Mouse (Mus musculus) midbrain, embryonic 15.5 days (tissue): ENCODE measurements around the gene Zfp503. TPM values are rescaled to one million over a fixed set of nuclear protein-coding genes. Genes with fewer than 3 reads are reported as not detected.
A peak's percentile ranks its signal among the peaks of the same experiment; 100 is the strongest.

Experiments used
- ATAC-seq: fragments of 200-750 bp; cut with Nextera tagmentation; replicated peaks from 2 replicates; pipeline ENCODE4 v1.8.0; 2017; ENCODE audit warnings: moderate TSS enrichment
- H3K27ac ChIP-seq: fragments of 300-500 bp; sonication (generic); 2 replicates; pipeline ENCODE4 v1.5.1; 2015; ENCODE audit warnings: mild to moderate bottlenecking, inconsistent platforms
- H3K27me3 ChIP-seq: fragments of 300-500 bp; sonication (generic); replicated peaks from 2 replicates; pipeline ENCODE4 v1.6.1; 2015; ENCODE audit warnings: inconsistent platforms
- H3K36me3 ChIP-seq: fragments of 300-500 bp; sonication (generic); replicated peaks from 2 replicates; pipeline ENCODE4 v1.6.1; 2015; ENCODE audit warnings: inconsistent platforms
- H3K4me1 ChIP-seq: fragments of 300-500 bp; sonication (generic); 2 replicates; pipeline ENCODE4 v1.6.1; 2015; ENCODE audit warnings: inconsistent platforms
- H3K4me2 ChIP-seq: fragments of 300-500 bp; sonication (generic); 2 replicates; pipeline ENCODE4 v1.6.1; 2015; ENCODE audit warnings: inconsistent platforms, mild to moderate bottlenecking, moderate library complexity
- H3K4me3 ChIP-seq: fragments of 300-500 bp; sonication (generic); 2 replicates; pipeline ENCODE4 v1.5.1; 2015; ENCODE audit warnings: mild to moderate bottlenecking, inconsistent platforms
- H3K9ac ChIP-seq: fragments of 300-500 bp; sonication (generic); 2 replicates; pipeline ENCODE4 v1.6.1; 2015; ENCODE audit warnings: mild to moderate bottlenecking, inconsistent platforms
- H3K9me3 ChIP-seq: fragments of 300-500 bp; sonication (generic); 2 replicates; pipeline ENCODE4 v1.6.1; 2016; ENCODE audit warnings: inconsistent platforms
- WGBS: fragments of 180-500 bp; shearing (Covaris S2); methylation state at CpG from one replicate; pipeline ENCODE4 v1.1.7; 2015; ENCODE audit warnings: mixed read lengths; 5-methylcytosine and 5-hydroxymethylcytosine counted together
- polyA plus RNA-seq: library from polyadenylated mRNA; unstranded; fragments of >200 nt; fragmentation: Nextera tagmentation; extraction: Ambion mirVana; gene quantifications from 2 replicates; pipeline ENCODE4 v1.2.1, GENCODE M21; 2015

The Zfp503 gene
- 5.8 and 5.9 TPM in 2 replicates for polyA plus RNA-seq

- peak within 1 kb of the TSS; percentile 38 for H3K9ac ChIP-seq
- peaks cover 37% of the 10 kb centered on the region for H3K27me3 ChIP-seq
- under 1% methylated on average over 36 of the region's 37 CpGs for WGBS
Measured at GRCm38 (mm10) chr14:21989291-21989913, at the start of gene Zfp503. TSS of gene Zfp503 (minus strand) at chr14:21989601.

GRCm38 (mm10) chr14:22037498-22038131 lies 48.2 kb upstream of the Zfp503 start:
- Histone ChIP-seq H3K27me3 (peaks cover 12% of the 10 kb centered on the region; the same call in 1 of the 2 replicates), H3K9ac (no peak overlapping the region), H3K4me2 (peak overlapping the region; percentile 29), H3K4me3 (no peak overlapping the region), H3K27ac (no peak overlapping the region), H3K36me3 (no peaks in the 10 kb centered on the region), H3K4me1 (peaks cover 30% of the 10 kb centered on the region), H3K9me3 (no peaks in the 10 kb centered on the region)
- no peak for ATAC-seq
- WGBS = 37% methylated on average over 16 of the region's 16 CpGs

More at GRCm38 (mm10) chr14:21989291-21989913, at the start of gene Zfp503:
- Histone ChIP-seq H3K9me3 (no peaks in the 10 kb centered on the region), H3K4me3 (peak within 1 kb of the TSS; percentile 86), H3K27ac (peak within 1 kb of the TSS; percentile 71), H3K36me3 (no peaks in the 10 kb centered on the region), H3K4me2 (peak within 1 kb of the TSS; percentile 88), H3K4me1 (peaks cover 59% of the 10 kb centered on the region)
- ATAC-seq = no peak

DNA sequence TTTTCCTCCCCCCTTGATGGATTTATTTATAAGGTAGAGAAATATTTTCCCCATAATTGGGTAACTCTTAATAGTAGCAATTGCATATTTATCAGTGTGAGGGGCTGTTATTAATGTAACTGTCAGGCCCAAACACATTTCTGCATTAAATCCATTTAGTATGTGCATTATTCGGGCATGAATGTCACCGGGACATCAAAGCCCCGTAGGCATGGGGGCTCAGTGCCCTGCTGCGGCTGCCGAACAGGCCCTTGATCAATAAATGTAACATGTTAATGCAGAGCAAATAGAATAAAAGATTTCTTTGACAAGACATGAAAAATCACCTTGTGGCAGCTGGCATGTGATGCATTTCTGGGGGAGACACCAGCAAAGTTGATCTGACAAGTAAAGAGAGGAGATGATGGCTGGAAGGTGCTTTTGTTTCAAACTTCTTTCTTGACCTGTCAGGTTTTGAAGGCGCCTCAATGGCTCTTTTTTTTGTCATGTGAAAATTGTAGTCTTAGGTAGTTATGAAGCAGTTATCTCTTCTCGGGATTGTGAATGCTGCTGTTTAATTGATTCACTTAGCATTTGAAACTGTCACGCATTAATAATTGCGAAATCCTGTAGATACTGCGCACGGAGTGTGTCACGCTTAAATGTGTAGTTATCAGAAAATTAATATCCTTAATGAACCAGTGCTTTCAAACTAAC lies 47.5 kb upstream of the Zfp503 start:
- no peak overlapping the region for H3K9ac ChIP-seq
- no peak overlapping the region for H3K4me3 ChIP-seq
- no peaks in the 10 kb centered on the region for H3K9me3 ChIP-seq
- H3K4me1 ChIP-seq = peaks cover 30% of the 10 kb centered on the region
- peak overlapping the region; percentile 29; the same call in 1 of the 2 replicates for H3K4me2 ChIP-seq
- no peaks in the 10 kb centered on the region for H3K36me3 ChIP-seq
- no peak; the same call in 1 of the 2 replicates for ATAC-seq
- H3K27ac ChIP-seq = no peak overlapping the region
- H3K27me3 ChIP-seq = peaks cover 10% of the 10 kb centered on the region; the same call in 1 of the 2 replicates
- WGBS = 26% methylated on average over 12 of the region's 12 CpGs

GRCm38 (mm10) chr14:22036338-22036737 lies 46.9 kb upstream of the Zfp503 start:
- no peaks in the 10 kb centered on the region for H3K9me3 ChIP-seq
- H3K4me3 ChIP-seq = no peak overlapping the region
- H3K9ac ChIP-seq = no peak overlapping the region
- H3K4me1 ChIP-seq = peaks cover 30% of the 10 kb centered on the region
- H3K36me3 ChIP-seq = no peaks in the 10 kb centered on the region
- no peak overlapping the region for H3K27ac ChIP-seq
- 31% methylated on average over 6 of the region's 6 CpGs for WGBS
- H3K27me3 ChIP-seq = peaks cover 4% of the 10 kb centered on the region; the same call in 1 of the 2 replicates
- peak overlapping the region; percentile 29; the same call in 1 of the 2 replicates for H3K4me2 ChIP-seq
- no peak for ATAC-seq

DNA sequence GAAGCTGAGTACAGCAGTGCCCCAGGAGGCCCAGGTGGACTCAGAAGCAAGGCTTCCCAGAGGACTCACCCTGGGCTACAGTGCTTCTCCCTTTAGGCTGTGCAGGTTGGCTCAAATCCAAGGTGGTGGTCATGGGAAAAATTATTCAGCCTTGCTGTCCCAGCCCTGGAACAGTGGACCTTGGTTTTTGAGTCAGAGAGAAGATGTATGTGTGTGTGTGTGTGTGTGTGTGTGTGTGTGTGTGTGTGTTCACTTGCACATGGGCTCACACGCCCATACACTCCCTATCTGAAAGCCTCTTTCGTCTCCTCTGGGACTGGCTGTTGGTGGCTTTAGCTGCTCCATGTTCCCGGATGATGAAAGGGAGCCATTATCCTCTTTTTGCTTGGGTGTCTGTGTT lies 46.5 kb upstream of the Zfp503 start:
- Histone ChIP-seq H3K4me1 (peaks cover 30% of the 10 kb centered on the region), H3K9me3 (no peaks in the 10 kb centered on the region), H3K9ac (no peak overlapping the region), H3K4me2 (0 out of 2 replicates have a peak overlapping the region, but pooled peaks have one; percentile 29), H3K27ac (no peak overlapping the region), H3K4me3 (no peak overlapping the region), H3K27me3 (no peaks in the 10 kb centered on the region), H3K36me3 (no peaks in the 10 kb centered on the region)
- 38% methylated on average over 3 of the region's 3 CpGs for WGBS
- ATAC-seq = peak; percentile 63

DNA sequence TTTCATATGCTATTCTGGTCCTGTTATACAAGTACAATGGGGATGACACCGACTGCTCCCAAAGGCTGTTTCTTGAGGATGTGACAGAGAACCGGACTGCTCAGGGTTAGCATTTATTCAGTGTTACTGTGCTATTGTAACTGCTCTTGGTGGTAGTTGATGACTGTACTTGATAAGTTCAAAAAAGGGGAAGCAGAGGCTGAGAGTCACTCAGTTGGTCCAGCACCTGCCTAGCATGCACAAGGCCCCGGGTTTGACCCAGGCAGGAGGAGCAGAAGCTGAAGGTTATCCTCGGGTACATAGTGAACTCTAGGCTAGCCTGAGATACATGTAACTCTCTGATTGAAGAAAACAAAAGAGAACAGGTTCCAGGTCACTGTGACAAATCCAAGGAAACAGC lies 34.1 kb upstream of the Zfp503 start:
- Histone ChIP-seq H3K9ac (no peak overlapping the region), H3K9me3 (no peaks in the 10 kb centered on the region), H3K4me2 (no peak overlapping the region), H3K27ac (no peak overlapping the region), H3K4me1 (peaks cover 10% of the 10 kb centered on the region), H3K4me3 (no peak overlapping the region), H3K36me3 (no peaks in the 10 kb centered on the region), H3K27me3 (peaks cover 9% of the 10 kb centered on the region)
- 72% methylated on average over 4 of the region's 4 CpGs for WGBS
- no peak for ATAC-seq

- Histone ChIP-seq H3K4me1 (peaks cover 10% of the 10 kb centered on the region), H3K4me2 (no peak overlapping the region), H3K9ac (no peak overlapping the region), H3K9me3 (no peaks in the 10 kb centered on the region), H3K4me3 (no peak overlapping the region), H3K27me3 (peaks cover 20% of the 10 kb centered on the region), H3K36me3 (no peaks in the 10 kb centered on the region), H3K27ac (no peak overlapping the region)
- ATAC-seq = no peak
- WGBS = 10% methylated on average over 2 of the region's 2 CpGs
Measured at GRCm38 (mm10) chr14:22020885-22021284, 31.5 kb upstream of the Zfp503 start.

GRCm38 (mm10) chr14:22019949-22020845 lies 30.8 kb upstream of the Zfp503 start:
- no peaks in the 10 kb centered on the region for H3K9me3 ChIP-seq
- H3K4me3 ChIP-seq = peak overlapping the region; percentile 34
- H3K27me3 ChIP-seq = peaks cover 20% of the 10 kb centered on the region
- H3K4me1 ChIP-seq = peaks cover 10% of the 10 kb centered on the region
- ATAC-seq = no peak
- no peaks in the 10 kb centered on the region for H3K36me3 ChIP-seq
- H3K4me2 ChIP-seq = peak overlapping the region; percentile 64
- peak overlapping the region; percentile 28; the same call in 1 of the 2 replicates for H3K9ac ChIP-seq
- H3K27ac ChIP-seq = no peak overlapping the region
- WGBS = 43% methylated on average over 12 of the region's 12 CpGs

GRCm38 (mm10) chr14:22019252-22019948 lies 30.0 kb upstream of the Zfp503 start, which contains the start of gene Lrmda:
TSS of gene Lrmda (plus strand) at chr14:22019712.
- WGBS = 4% methylated on average over 33 of the region's 33 CpGs
- Histone ChIP-seq H3K9me3 (no peaks in the 10 kb centered on the region), H3K36me3 (no peaks in the 10 kb centered on the region), H3K4me2 (peak within 1 kb of the TSS; percentile 64), H3K4me3 (peak within 1 kb of the TSS; percentile 34), H3K4me1 (peaks cover 10% of the 10 kb centered on the region), H3K9ac (peak within 1 kb of the TSS; percentile 28; the same call in 1 of the 2 replicates), H3K27me3 (peaks cover 20% of the 10 kb centered on the region), H3K27ac (no peak within 1 kb of the TSS)
- peak; percentile 63 for ATAC-seq

- Histone ChIP-seq H3K9ac (no peak overlapping the region), H3K9me3 (no peaks in the 10 kb centered on the region), H3K27ac (no peak overlapping the region), H3K36me3 (no peaks in the 10 kb centered on the region), H3K4me2 (no peak overlapping the region), H3K4me3 (no peak overlapping the region), H3K27me3 (peaks cover 20% of the 10 kb centered on the region), H3K4me1 (peaks cover 10% of the 10 kb centered on the region)
- 64% methylated on average over 5 of the region's 5 CpGs for WGBS
- no peak for ATAC-seq
Measured at GRCm38 (mm10) chr14:22017011-22017410, 27.6 kb upstream of the Zfp503 start.

DNA sequence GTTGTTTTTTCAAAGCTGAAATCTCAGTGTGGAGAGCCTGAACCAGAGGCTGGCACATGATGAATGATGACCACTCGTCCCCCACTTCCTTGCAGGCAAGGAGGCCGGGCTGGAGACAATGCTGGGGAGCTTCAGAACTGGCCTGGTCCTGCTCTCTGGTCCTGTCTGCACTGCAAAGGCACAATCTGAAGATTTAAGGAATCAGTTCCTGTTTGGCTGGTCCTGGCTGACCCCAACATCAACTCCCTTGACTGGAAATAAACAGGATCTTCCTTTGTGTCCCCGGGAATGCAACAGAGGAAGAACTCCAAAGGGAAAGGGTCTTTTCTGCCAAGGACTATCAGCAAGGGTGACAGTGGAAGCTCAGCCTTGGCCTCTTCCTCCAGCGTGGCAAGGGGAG lies 25.4 kb upstream of the Zfp503 start:
- H3K4me1 ChIP-seq = peaks cover 6% of the 10 kb centered on the region
- H3K4me3 ChIP-seq = no peak overlapping the region
- H3K27ac ChIP-seq = no peak overlapping the region
- no peaks in the 10 kb centered on the region for H3K36me3 ChIP-seq
- no peak for ATAC-seq
- H3K9ac ChIP-seq = no peak overlapping the region
- no peaks in the 10 kb centered on the region for H3K9me3 ChIP-seq
- 71% methylated on average over 4 of the region's 4 CpGs for WGBS
- H3K4me2 ChIP-seq = no peak overlapping the region
- peaks cover 17% of the 10 kb centered on the region for H3K27me3 ChIP-seq
